Mouse (Mus musculus) heart, adult 11 months (tissue): ENCODE measurements at regions not wholly inside any gene's neighbourhood (a gene's known extent, or its start where the extent isn't known, plus 50 kb on each side); places are given as distances from the start of the nearest gene placed in this dataset.

ENCODE experiments used
- DNase-seq: peaks from one replicate; pipeline ENCODE4 v3.0.0; 2022

DNA sequence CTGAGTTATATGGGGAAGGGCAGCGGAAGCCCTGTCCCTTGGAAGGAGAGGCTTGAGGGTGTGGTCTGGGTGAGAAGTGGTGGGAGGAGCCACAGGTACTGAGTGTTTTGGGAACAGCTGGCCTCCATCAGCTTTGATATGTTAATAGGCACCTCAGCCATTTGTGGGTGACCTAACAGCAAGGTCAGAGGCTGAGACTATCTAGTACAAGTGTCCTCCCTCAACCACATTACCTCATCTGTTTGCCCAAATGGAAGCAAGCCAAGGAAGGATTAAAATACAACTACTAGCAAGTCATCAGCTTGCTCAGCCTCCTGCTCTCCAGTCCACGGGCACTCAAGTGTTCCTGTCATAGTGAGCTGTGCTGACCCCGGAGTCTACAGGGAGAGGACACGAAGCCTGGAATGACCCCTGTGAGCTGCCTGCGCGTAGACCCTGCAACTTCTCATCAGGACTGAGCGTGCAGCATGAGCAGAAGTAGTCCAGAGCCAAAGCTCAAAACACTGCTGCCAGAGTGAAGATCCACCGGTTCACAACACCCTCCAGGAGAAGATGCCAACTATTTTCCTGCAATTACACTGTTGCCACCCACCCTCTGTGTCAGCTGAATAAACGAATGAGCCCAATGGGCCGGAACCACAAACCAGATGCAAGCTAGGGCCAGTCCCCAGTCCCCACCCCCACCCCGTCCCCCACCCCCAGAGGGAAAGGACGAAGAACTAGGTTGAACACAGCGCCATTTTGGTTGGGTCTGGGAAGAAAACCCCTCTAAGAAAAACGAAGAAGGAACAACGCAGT, 239.6 kb downstream of the Qk start:
- DNase-seq: peak; percentile 98

DNA sequence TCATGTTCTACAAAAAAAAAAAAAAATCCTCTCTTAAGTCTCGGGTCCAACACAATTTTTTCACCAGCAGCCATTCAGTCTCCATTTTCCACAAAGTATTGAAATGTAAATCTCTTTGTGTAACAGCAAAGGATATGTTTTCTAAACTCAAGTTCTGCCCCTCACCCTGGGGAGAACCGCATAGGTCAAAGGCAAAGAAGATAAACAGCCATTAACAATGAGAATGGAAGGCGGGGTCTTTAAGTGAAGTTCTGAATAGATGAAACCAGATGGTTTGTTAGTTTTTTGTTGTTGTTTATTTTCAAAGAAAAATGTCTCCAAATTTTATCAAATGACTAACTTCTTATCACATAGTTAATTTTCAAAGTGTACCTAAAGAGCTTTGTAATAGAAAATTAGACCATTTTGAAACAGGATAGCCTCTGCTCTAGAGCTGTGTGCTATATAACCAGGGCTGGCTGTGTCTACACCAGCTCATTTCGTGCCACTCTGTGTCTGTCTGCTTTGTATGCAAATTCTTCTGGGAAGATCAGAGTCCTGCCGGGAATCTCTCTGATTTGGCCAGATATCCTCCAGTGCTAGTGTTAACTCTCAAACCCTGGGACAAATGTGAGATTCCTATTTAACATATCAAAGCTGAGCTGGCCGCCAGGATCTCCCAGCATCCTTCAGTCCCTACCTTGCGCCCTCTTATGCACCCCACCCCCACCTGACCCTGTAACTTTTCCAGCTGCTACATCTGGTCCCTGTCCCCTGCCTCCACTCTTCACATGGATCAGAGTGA, 240.9 kb downstream of the Qk start:
- peak; percentile 70 for DNase-seq

DNA sequence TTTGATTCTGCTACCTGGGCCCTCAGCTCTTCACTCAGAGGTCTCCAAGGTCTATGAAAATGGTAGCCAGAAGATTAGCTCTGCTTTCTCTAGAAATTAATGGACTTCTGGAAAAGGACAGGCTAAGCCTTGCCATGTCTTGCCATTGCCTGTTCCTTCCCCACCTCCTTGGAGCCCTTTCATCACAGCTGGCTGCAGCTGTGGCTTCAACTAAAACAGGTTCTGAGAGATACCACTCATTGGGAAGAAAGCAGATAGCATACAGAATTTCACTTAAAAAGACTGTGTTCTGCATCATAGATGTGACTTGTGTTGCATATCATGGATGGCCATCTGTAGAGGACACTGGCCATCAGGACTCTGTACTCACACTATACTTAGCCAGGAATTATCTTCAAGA, 246.4 kb downstream of the Qk start:
- DNase-seq: peak; percentile 95

DNA sequence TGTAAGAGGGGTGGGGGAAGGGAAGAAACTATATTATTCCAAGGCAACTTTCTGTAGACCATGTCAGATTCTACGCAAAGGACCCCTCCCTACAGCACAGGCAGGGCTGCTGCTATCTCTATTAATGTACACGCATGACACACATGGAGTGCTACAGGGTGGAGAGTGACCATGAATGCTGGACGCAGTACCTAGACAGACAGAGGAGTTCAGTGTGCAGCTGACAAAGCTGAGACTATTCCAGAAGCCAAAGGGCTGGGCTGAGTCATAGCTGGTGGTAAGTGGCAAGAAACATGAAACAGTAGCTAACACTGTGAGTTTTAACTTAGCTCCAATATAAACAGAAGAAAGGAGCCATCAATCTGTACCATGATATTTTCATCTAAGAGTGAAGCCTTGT, 250.4 kb downstream of the Qk start:
- DNase-seq: peak; percentile 88

DNA sequence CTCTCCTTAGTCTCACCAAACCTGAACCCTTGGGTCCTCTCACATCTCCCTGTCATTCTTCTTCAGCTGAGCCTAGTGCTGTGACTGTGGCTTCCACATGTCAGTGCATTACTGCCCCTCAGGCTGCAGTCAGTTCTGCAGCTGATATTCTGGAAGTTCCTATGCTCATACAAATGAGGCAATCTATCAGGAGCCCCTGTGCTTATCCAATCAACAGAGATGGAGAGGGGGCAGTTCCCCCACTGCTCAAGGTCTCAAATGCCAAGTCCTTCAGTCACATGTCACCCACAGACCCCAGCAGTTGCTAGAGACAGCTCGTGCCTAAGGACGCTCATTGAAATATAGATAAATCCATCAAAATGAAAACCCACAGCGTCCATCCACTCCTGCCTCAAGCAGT, 254.5 kb downstream of the Qk start:
- DNase-seq: peak; percentile 61

DNA sequence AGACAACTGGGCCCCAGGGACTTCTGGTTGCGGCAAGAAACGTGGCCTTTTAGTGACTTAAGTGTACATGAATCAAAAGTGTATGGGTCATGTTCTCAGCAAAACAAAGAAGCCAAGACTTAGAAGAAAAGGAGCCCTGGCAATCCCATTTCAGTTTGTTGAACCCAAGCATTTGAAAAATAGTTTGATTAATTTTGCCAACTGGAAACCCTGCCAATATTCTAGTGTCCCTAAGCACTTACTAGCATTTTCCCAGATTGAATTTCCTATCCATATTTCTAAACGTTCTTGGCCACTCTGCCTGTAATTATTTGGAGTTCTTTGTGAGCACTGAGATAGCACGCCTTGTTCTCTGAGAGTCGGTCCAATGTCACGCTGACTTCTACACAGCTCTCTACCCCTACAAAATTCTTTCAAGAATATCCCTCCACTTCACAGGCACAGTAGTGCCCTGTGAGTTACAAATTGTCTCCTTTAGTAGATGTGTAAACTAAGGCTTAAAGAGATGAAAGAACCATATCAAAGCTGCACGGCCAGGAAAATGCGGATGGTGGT, 257.0 kb downstream of the Qk start:
- peak; percentile 92 for DNase-seq

DNA sequence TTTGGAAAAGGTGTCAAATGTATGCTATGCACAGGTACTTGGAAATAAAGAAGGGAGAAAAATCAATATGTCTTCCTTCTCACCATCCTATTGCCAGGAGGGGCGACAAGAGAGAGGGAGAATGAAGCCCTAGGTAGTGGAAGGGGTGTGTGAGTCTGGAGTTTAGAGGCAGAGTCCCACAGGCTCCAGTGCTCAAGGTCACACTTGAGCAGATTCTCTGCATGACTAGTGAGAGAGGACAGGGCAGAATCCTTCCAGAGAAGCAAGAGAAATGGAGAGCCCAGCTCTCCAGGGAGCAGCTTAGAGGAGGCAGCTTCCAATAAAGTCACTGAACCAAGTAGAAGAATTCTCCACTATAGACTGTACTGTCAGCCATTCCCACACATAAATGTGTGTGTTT, 261.9 kb downstream of the Qk start:
- DNase-seq: peak; percentile 71

DNA sequence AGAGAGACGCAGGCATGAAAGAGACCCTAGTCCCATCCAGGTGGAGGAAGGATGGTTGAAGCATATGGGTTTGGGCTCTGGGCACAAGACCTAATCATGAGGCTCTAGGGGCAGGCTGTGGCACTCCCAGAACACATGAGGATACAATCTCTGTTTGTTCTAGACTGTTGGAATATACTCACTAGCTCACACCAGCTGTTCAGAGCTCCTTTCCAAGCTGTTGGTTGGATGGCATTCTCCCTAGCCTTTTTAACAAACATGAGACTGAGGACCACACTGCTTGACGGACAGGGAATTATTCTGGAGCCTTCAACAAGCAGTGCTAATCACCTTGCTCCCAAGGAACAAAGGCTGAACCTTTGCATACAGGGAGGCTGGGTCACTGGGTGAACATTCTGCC, 263.6 kb downstream of the Qk start:
- peak; percentile 81 for DNase-seq

DNA sequence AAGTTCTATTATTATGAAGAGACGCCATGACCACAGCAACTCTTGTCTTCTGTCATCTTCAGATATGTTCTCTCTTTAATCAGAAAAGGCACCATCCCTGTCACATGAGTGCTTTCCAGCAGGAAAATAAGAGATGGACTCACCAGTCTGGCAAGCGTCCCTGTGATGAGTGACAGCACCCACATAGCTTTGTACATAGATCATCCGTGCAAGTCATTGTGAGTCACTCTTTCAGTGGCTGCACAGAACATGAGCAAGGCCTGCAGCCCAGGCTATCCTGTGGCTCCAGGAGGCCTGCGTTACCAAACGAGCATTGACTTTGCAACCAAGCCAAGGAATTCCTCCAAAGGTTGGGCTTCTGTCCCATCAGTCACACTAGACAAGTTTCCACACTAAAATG, 265.3 kb downstream of the Qk start:
- peak; percentile 93 for DNase-seq

DNA sequence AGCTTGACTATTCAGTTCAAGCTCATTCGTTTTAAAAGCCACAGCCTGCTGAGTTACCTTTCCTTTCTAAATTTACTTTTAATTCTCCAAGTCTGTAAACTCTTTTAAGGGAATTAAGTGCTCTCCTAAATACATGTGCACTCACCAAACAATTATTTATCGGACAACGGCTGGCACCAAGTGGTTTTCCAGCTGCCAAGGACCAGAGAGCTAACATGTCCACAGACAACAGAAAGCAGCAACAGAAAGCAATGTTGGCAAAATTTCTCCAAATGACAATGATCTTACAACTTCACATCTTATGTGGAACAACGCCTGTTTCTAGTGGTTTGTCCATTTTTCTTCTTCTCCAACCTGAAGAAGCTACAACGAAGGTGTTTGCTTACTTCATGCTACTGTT, 275.3 kb downstream of the Qk start:
- peak; percentile 72 for DNase-seq

DNA sequence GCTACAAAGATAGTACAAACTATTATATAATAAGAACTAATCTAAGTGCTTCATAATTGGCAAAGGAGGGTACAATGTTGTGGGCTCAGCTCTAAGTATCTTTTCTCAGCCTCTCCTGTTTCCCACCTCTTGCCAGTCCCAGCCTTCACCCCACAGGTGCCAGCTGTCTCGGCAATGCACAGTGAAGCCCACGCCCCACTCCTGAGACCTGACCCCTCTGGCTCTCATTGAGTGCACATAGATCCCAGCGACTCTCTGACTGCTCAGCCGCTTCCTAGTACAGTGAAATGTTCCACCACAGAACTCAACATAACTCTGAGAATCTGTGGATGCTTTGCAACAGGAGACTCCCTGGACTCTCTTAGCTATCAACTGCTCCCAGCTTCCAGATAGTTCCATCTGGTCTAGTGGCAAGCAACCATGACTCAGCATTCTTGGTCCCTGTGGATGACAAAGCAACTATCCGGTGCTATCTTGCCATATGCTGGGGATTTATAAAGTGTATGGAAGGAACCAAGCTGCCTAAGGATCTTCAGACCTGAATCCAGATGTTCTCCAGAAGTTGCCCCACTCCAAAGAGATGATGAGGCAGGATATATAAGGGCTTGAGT, 277.5 kb downstream of the Qk start:
- peak; percentile 88 for DNase-seq

DNA sequence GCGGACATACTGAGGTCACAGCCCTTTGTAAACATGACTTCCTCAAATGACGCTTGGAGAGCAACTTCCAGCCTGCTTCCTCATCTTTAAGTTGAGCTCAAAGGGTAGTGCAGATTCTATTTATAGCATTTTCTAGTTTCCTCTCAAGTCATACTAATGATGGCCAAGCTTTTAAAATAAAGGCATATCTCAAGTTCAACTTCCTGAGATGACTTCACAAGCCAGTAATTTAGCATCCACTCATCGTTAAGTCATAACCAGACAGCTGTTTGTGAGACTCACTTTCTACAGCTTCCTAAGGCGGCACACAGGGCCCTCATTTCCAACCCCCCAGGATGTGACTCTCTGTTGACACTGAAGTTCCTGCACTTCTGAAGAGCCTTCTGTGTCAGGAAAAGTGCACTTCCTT, 278.7 kb downstream of the Qk start:
- DNase-seq: peak; percentile 97

DNA sequence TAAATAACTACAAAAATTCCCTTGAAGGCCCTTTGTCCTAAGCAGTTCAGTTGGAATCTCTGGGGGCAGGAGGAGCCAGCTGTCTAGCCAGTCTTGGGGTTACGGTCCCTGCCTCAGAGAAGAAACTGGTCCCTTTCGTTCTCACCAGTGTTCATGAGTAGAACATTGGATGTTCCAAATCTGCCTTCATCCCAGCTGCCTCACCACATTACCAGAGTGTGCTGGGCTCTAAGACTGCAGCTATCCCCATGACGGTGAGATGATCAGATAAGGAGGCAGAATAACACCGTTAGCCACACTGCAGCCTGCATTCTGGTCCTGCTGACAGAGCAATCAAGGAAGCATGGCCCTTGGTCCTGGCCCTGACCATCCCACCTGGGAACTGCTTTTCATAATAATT, 279.3 kb downstream of the Qk start:
- DNase-seq: peak; percentile 94

DNA sequence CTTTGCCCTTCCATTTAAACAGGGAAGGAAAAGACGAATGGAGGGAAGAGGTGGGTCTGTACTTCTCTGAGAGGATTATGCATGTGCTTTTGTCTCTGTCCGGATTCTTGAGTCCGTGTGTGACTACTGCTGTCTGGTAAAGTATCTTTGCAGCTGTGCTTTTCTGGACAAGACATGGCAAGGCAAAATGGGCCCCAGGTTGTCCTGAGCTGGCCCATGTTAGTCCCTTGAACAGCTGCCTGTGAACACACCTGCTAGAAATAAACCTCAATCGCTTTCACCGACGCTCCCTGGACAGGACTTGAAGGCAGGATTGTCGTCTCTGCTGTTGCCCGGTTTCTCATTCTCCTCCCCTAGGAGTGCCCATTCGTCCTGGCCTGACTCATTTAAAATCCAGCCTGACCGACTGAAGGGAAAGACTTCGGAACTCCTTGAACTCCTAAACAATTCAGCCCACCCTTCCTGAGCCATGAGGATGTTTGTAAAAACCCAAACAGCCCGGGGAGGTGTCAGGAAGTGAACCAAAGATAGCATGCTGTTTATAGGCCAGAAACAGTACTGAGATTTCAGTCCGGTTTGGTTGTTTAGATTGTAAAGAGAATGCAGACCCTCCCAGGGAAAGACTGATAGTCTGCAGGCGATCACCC, 281.7 kb downstream of the Qk start:
- DNase-seq: peak; percentile 98

DNA sequence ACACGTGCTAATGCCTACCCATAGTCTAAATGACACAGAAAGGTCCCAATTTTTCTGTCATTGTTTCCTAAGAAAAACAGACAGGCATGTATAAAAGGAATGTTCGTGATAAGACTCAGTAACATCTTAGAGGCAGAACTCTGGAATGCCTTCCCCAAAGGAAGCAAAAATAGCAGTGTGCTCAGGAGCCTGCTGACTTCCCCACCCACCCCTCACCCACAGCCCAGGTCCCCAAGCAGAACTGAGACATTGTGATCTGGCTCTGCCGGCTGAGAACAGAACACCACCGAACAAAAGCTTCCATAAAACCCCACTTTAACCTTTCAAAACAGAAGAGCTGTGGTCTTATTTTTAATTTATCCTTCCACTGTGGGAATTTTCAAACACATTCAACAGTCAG, 286.1 kb downstream of the Qk start:
- peak; percentile 42 for DNase-seq

DNA sequence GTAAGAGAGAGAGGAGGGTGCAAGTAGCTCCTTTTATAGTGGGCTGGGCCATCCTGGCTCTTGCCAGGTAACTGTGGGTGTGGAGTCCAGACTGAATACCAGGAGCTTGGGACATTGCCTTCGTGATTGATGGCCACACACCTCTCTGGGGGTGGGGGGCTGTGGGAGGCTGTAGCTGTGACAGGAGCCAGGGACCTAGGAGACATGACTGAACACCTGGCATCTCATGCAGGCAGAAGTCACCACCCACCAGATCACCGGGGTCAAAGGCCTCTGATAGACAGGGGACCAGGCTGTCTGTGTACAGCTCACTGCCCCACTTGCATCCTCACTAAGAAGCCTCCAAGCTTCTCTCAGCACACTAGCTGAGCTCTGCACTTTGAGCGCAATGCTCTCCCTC, 288.6 kb downstream of the Qk start:
- DNase-seq: peak; percentile 87

DNA sequence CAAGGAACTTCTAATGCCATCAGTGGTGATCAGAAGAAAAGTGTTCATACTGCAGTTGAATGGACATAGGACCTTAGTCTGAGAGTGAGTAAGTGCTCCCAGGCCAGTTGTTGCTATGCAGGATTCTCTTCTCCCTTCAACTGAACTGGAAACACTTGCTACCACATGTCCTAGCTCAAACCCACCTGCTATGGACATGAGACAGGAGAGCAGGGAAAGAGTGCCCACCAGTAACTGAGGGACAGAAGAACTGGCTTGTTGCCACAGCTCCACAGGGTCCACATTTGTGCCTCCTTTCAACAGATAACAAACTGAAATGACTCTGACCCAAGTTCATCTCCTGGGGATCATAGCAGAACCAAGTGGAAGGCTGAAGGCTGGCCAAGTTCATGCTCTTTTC, 292.9 kb downstream of the Qk start:
- peak; percentile 66 for DNase-seq

DNA sequence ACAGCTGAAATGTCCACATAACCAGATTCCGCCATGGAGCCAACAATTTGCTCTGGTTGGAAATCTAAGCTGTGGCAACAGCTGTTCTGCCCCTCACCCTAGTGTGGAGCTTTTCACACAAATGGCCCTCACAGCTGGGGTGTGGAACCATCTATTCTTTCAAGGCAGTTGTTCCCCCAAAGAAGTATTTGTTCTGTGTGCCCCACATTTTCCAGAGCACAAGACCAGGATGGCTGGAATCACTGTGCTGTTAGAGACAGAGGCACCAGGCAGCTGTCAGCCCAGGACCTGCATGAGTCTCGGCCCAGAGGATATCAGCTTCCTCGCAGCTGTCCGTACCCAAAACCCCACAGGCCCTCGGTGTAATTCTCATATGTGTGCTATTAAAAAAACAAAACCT, 294.4 kb downstream of the Qk start:
- DNase-seq: peak; percentile 74

DNA sequence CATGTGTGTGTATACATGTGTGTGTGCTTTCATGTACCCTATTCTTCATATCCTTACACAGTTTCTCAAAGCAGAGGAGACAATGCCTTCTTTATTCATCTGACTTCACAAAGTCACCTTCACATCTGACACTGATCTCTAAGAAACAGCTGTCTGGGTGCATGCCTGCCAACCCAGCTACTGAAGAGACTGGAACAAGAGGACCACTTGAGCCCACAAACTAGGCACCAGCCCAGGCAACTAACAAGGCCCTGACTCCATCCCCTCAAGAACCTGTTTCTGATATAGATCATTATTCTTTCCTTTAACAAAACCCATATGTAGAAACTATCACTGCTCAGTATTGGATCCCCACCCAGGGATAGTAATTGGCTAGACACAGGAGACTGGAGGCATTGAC, 295.3 kb downstream of the Qk start:
- peak; percentile 51 for DNase-seq

DNA sequence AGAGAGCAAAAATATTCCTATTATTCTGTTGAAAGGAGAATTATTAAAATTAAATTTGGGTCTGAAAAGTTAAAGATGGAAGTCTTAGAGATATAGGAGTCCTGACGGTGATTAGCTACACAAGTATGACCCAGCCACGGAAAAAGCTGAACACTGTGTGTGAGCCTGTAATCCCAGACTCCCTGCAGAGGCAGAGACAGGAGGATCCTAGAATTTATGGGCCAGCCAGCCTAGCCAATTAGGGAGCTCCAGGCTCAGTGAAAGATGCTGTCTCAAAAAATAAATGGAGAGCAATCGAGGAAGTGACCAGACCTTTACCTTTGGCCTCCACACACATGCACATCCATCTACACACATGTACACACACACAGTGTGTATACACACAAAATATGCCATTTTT, 307.5 kb downstream of the Qk start:
- peak; percentile 61 for DNase-seq

DNA sequence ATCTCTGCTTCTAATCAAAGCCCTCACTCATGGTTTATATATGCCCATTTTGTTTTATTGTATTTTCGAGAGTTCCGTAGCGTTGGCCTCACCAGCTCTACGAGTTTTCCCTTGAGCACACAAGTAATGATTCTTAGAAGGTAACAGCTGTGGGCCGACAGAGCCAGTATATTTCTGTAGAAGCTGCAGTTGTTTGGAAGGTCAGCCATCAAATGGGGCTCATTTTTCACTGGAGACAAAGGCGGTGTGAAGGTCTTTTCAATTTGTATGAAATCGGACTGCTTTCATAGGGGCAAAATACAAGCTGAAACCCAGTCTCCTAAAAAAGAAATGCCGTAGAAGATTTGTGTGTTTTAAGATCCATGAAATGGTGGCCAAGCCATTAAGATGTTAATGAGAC, 307.9 kb downstream of the Qk start:
- DNase-seq: peak; percentile 39

DNA sequence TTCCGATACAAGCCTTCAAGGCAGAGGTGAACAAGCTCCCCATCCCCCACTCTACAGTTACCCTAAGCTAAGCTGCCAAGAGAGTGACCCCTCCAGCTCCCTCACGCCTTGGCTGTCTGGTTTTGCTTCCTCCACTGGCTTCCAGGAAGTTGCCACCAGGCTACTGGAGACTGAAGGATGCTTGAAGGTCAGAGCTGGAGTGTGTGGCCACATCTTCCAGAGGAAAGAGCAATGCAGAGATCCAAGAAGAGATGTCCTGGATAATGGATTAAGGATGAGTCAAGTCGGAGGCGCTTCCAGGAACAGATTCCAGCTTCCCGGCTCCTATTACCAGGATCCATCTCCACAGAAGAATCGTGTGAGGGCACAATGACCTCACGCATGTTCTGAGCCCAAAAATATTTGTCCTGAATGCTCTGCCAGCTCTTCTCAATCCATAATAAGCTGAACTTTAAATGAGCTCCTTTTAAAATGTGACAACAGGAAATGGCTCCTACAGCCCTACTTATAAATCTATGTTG, 318.5 kb downstream of the Qk start:
- DNase-seq: peak; percentile 94

DNA sequence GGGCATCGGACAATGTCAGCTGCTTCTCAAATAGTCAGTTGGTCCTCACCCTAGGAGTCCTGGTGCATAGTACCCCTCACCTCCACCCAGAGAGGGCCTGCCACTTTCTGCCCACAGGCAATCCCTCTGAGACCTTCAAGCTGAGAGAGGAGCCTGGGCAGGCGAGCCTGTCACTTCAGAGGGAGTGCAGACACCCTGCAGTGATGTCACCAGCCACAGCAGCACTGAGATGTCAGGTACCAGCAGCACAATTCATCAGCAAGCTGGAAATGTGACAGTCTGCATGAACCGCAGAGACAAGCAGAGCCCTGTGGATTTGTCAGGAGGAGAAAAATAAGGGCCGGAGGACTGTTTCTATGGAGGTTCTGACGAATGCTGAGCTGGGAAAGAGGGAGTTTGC, 324.3 kb downstream of the Qk start:
- peak; percentile 88 for DNase-seq
